Mouse (Mus musculus) thymus, postnatal 4 days (tissue): ENCODE results near the gene Ccnb1ip1.

Source experiments
- DNase-seq: peaks from one replicate; pipeline ENCODE4 v3.0.0; 2021

Gene Ccnb1ip1

GRCm38 (mm10) chr14:50782166-50782565, 25.4 kb downstream of the Ccnb1ip1 start:
- DNase-seq, result no peak

- peak; percentile 28 for DNase-seq
Measured at GRCm38 (mm10) chr14:50771342-50771741, 36.2 kb downstream of the Ccnb1ip1 start.

GRCm38 (mm10) chr14:50765736-50766135, 41.8 kb downstream of the Ccnb1ip1 start:
- no peak for DNase-seq

- DNase-seq, result no peak
Measured at GRCm38 (mm10) chr14:50758416-50759085, 49.0 kb downstream of the Ccnb1ip1 start.

GRCm38 (mm10) chr14:50744994-50745393, 62.5 kb downstream of the Ccnb1ip1 start, which contains the start of gene Olfr749:
Gene Olfr749, minus strand, starts transcription at chr14:50745094.
- DNase-seq, result no peak

GRCm38 (mm10) chr14:50741584-50741983, 65.9 kb downstream of the Ccnb1ip1 start:
- DNase-seq, result no peak

- DNase-seq, result no peak
Measured at GRCm38 (mm10) chr14:50740334-50740733, 67.2 kb downstream of the Ccnb1ip1 start.
